Comparison of ENCODE assay signal across 18 mouse cellular contexts in the genomic region with DNA sequence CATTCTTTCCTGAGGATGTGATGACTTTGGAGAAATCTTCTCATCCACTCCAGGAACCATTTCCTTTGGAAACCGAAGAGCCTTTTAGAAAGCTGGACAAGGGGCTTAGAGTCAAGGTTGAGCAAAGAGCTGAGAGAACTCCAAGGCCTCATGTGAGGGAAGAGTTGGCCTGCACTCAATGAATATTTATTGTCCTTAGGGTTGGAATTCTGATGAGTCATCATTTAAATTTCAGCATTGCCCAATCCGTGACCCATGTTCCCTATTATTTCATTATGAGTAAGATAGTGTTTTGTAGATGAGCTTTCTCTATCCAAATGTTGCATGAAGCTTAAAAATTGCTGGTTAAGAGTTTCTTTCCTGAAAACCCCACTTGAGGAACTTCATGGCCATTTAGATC.
A peak's percentile ranks its signal among the peaks of the same experiment; 100 is the strongest.
DNase-seq lines count a peak whose midpoint lies in the region; ATAC-seq and TF ChIP-seq lines count a peak whose summit lies in the region.
"Had no signal": no experiment of that assay in that cellular context is flagged by ENCODE, and none has a peak within 500 bp of the region (broad histone marks: within the 10 kb centered on the region; RNA-seq: fewer than 3 reads in every experiment).

No protein-coding gene starts in this region.

- WGBS in kidney, embryonic 14.5 days, result 82% methylated on average over 2 of the region's 2 CpGs
- WGBS in hindbrain, embryonic 12.5 days, result 84% methylated on average over 2 of the region's 2 CpGs

- H3K27ac ChIP-seq in kidney, embryonic 14.5 days (ENCODE audit: low read depth, low read length), result no peak overlapping the region
- no peak overlapping the region for H3K27ac ChIP-seq in CH12.LX (ENCODE audit: insufficient read depth, low read depth)
- H3K27ac ChIP-seq in brown adipose tissue, adult 24 weeks (replicated peaks; ENCODE audit: low read depth, low read length), result peak overlapping the region; percentile 47
- no peak overlapping the region for H3K27ac ChIP-seq in hindbrain, embryonic 12.5 days
- H3K27ac ChIP-seq: embryonic facial prominence, embryonic 10.5 days; hindbrain, embryonic 13.5 days; intestine, embryonic 15.5 days; limb, embryonic 12.5 days; neural tube, embryonic 13.5 days had no signal

- H3K9me3 ChIP-seq in kidney, embryonic 14.5 days (ENCODE audit: control insufficient read depth, low read length), result no peaks in the 10 kb centered on the region
- no peaks in the 10 kb centered on the region for H3K9me3 ChIP-seq in CH12.LX (replicated peaks; ENCODE audit: low read length)
- no peaks in the 10 kb centered on the region for H3K9me3 ChIP-seq in hindbrain, embryonic 12.5 days (replicated peaks)
- H3K9me3 ChIP-seq: embryonic facial prominence, embryonic 10.5 days; hindbrain, embryonic 13.5 days; intestine, embryonic 15.5 days; limb, embryonic 12.5 days; megakaryocyte, embryonic 14.5 days; neural tube, embryonic 13.5 days had no signal

- no peak for TF ChIP-seq RAD21 in CH12.LX (IDR thresholded peaks at IDR 0.05; ENCODE audit: low read depth, low read length)

- dilution Hi-C loops in CH12.LX (cut with MboI; ENCODE audit: extremely low pct_ligation_motif_present, extremely low pct_unique_long_range_greater_than_20kb, low sequenced_read_pairs), result no loop called here

- no peak for ATAC-seq in kidney, embryonic 14.5 days (ENCODE audit: low FRiP score, low TSS enrichment)
- ATAC-seq in cerebellum, adult (ENCODE audit: insufficient number of reproducible peaks, low FRiP score, low TSS enrichment), result no peak
- ATAC-seq in hindbrain, embryonic 12.5 days (ENCODE audit: low FRiP score), result no peak
- ATAC-seq: intestine, embryonic 15.5 days; midbrain, embryonic 16.5 days had no signal

- H3K4me3 ChIP-seq in kidney, embryonic 14.5 days (ENCODE audit: low read length), result no peak overlapping the region
- no peak overlapping the region for H3K4me3 ChIP-seq in CH12.LX (replicated peaks in 1 of 3; ENCODE audit: low read depth in 2 of 3, low read length in 2 of 3, poor library complexity in 1 of 3)
- H3K4me3 ChIP-seq in brown adipose tissue, adult 24 weeks (ENCODE audit: insufficient read depth, low read depth, low read length), result no peak overlapping the region
- no peak overlapping the region for H3K4me3 ChIP-seq in hindbrain, embryonic 12.5 days
- H3K4me3 ChIP-seq: embryonic facial prominence, embryonic 10.5 days; hindbrain, embryonic 13.5 days; intestine, embryonic 15.5 days; limb, embryonic 12.5 days; megakaryocyte, embryonic 14.5 days; neural tube, embryonic 13.5 days had no signal

- peak; percentile 16 for DNase-seq in kidney, adult 9 months
- DNase-seq in 3T3-L1 (ENCODE audit: low read depth, low spot score) (peak; percentile 85), CH12.LX (ENCODE audit: extremely low read depth) (no peak)
- DNase-seq: cerebellum, adult 11 months; cerebellum, postnatal 36 days; gastrocnemius, postnatal 36 days; thymus, adult 2 months had no signal

- H3K4me2 ChIP-seq in kidney, embryonic 14.5 days (replicated peaks; ENCODE audit: low read depth, low read length), result no peak overlapping the region
- no peak overlapping the region for H3K4me2 ChIP-seq in CH12.LX (ENCODE audit: insufficient read depth, low read depth, poor library complexity, severe bottlenecking)
- H3K4me2 ChIP-seq in hindbrain, embryonic 12.5 days (replicated peaks), result no peak overlapping the region
- H3K4me2 ChIP-seq: hindbrain, embryonic 13.5 days; intestine, embryonic 15.5 days; limb, embryonic 12.5 days; neural tube, embryonic 13.5 days had no signal

- TF ChIP-seq EP300 in CH12.LX (IDR thresholded peaks at IDR 0.05; ENCODE audit: low read length), result no peak

- no peaks in the 10 kb centered on the region for H3K4me1 ChIP-seq in kidney, embryonic 14.5 days (ENCODE audit: control insufficient read depth, insufficient read depth, low read length)
- no peaks in the 10 kb centered on the region for H3K4me1 ChIP-seq in CH12.LX (ENCODE audit: control insufficient read depth in 1 of 2, insufficient read depth in 2 of 2)
- no peaks in the 10 kb centered on the region for H3K4me1 ChIP-seq in brown adipose tissue, adult 24 weeks (ENCODE audit: control insufficient read depth, insufficient read depth, insufficient read length, low read length)
- no peaks in the 10 kb centered on the region for H3K4me1 ChIP-seq in hindbrain, embryonic 12.5 days
- H3K4me1 ChIP-seq: embryonic facial prominence, embryonic 10.5 days; hindbrain, embryonic 13.5 days; intestine, embryonic 15.5 days; neural tube, embryonic 13.5 days had no signal

- TF ChIP-seq POLR2A in CH12.LX (IDR thresholded peaks at IDR 0.05; ENCODE audit: low read depth, low read length), result no peak

- H3K79me2 ChIP-seq in CH12.LX (replicated peaks; ENCODE audit: control insufficient read depth, extremely low read depth, insufficient read depth, poor library complexity, severe bottlenecking), result no peaks in the 10 kb centered on the region

- in situ Hi-C loops in CH12.LX (cut with MboI; ENCODE audit: low pct_ligation_motif_present, low pct_unique_long_range_greater_than_20kb, low sequenced_read_pairs), result no loop called here

- no peak for TF ChIP-seq CTCF in CH12.LX (conservative IDR thresholded peaks at IDR 0.05 in 1 of 2, IDR thresholded peaks at IDR 0.05 in 1 of 2; ENCODE audit: low read depth in 2 of 2, low read length in 2 of 2)

- no peaks in the 10 kb centered on the region for H3K36me3 ChIP-seq in kidney, embryonic 14.5 days (ENCODE audit: control insufficient read depth, insufficient read depth, low read length)
- no peaks in the 10 kb centered on the region for H3K36me3 ChIP-seq in CH12.LX (replicated peaks in 1 of 2; ENCODE audit: control insufficient read depth in 1 of 2, insufficient read depth in 1 of 2, low read length in 1 of 2)
- H3K36me3 ChIP-seq in hindbrain, embryonic 12.5 days, result no peaks in the 10 kb centered on the region
- H3K36me3 ChIP-seq: embryonic facial prominence, embryonic 10.5 days; hindbrain, embryonic 13.5 days; intestine, embryonic 15.5 days; limb, embryonic 12.5 days; neural tube, embryonic 13.5 days had no signal

- H3K27me3 ChIP-seq in kidney, embryonic 14.5 days (ENCODE audit: control insufficient read depth, insufficient read depth, low read length), result no peaks in the 10 kb centered on the region
- peaks cover 30% of the 10 kb centered on the region for H3K27me3 ChIP-seq in CH12.LX (replicated peaks)
- H3K27me3 ChIP-seq in hindbrain, embryonic 12.5 days, result no peaks in the 10 kb centered on the region
- H3K27me3 ChIP-seq: hindbrain, embryonic 13.5 days; intestine, embryonic 15.5 days; limb, embryonic 12.5 days; megakaryocyte, embryonic 14.5 days; neural tube, embryonic 13.5 days had no signal

- H3K9ac ChIP-seq in kidney, embryonic 14.5 days (ENCODE audit: low read depth, low read length), result no peak overlapping the region
- no peak overlapping the region for H3K9ac ChIP-seq in CH12.LX (ENCODE audit: insufficient read depth, low read depth)
- no peak overlapping the region for H3K9ac ChIP-seq in hindbrain, embryonic 12.5 days
- H3K9ac ChIP-seq: hindbrain, embryonic 13.5 days; intestine, embryonic 15.5 days; limb, embryonic 12.5 days; neural tube, embryonic 13.5 days had no signal

TF ChIP-seq in CH12.LX, 34 proteins besides CTCF, POLR2A, EP300 and RAD21:
- TF ChIP-seq MAFK (IDR thresholded peaks at IDR 0.05; ENCODE audit: insufficient replicate concordance, low read length) (0 out of 2 replicates have a peak, but pooled peaks have one; percentile 60), NELFE (IDR thresholded peaks at IDR 0.05; ENCODE audit: low read depth, low read length) (no peak), RCOR1 (conservative IDR thresholded peaks at IDR 0.05; ENCODE audit: low read depth, low read length) (no peak), ZKSCAN1 (IDR thresholded peaks at IDR 0.05; ENCODE audit: borderline replicate concordance, low read depth, low read length) (no peak), MAZ (IDR thresholded peaks at IDR 0.05; ENCODE audit: low read depth, low read length) (no peak), SMC3 (IDR thresholded peaks at IDR 0.05; ENCODE audit: low read depth, low read length) (no peak), NRF1 (IDR thresholded peaks at IDR 0.05; ENCODE audit: low read depth, low read length) (no peak)
